Mouse (Mus musculus) bone marrow macrophage, adult 2 months (primary cell): Measurements from ENCODE around the gene Hcrtr2.

ENCODE experiments used
- CTCF ChIP-seq: IDR thresholded peaks from 2 replicates; pipeline ENCODE4 v1.5.1; 2012; ENCODE audit warnings: low read depth, mild to moderate bottlenecking, low read length, moderate library complexity
- POLR2A ChIP-seq: IDR thresholded peaks from 2 replicates; pipeline ENCODE4 v1.6.1; 2012; ENCODE audit warnings: mild to moderate bottlenecking, low read depth, low read length, borderline replicate concordance

- no peak for TF ChIP-seq CTCF
- no peak for TF ChIP-seq POLR2A
Observed at GRCm38 (mm10) chr9:76322122-76323052, 1.3 kb downstream of the Hcrtr2 start.
